Comparison of ENCODE assay signal across 12 mouse cellular contexts in genomic region chr3:54477986-54478385, GRCm38 (mm10).
DNase-seq lines count a peak whose midpoint lies in the region; ATAC-seq and TF ChIP-seq lines count a peak whose summit lies in the region.
"Had no signal": no experiment of that assay in that cellular context is flagged by ENCODE, and none has a peak within 500 bp of the region (broad histone marks: within the 10 kb centered on the region; RNA-seq: fewer than 3 reads in every experiment).

No protein-coding gene starts in this region.

- DNase-seq in forebrain, postnatal 0 days = peak; percentile 10
- peak; percentile 45 for DNase-seq in urinary bladder, postnatal 14 days (ENCODE audit: low spot score)
- no peak for DNase-seq in urinary bladder, postnatal 10 days (ENCODE audit: low spot score)
- DNase-seq in heart, postnatal 25 days (ENCODE audit: low spot score) = peak; percentile 42
- no peak for DNase-seq in stomach, postnatal 0 days (ENCODE audit: low spot score)
- DNase-seq in liver = no peak
- no peak for DNase-seq in testis, postnatal 14 days (ENCODE audit: low spot score)
- DNase-seq: liver, postnatal 0 days had no signal

- ATAC-seq in forebrain, postnatal 0 days = peak; percentile 59
- no peak for ATAC-seq in forebrain, embryonic 16.5 days
- peak; percentile 38; the same call in 1 of the 2 replicates for ATAC-seq in stomach, postnatal 0 days (ENCODE audit: low FRiP score, low TSS enrichment)
- ATAC-seq: liver, postnatal 0 days; midbrain, embryonic 16.5 days had no signal

- no peak overlapping the region for H3K4me2 ChIP-seq in forebrain, postnatal 0 days (ENCODE audit: low read depth)
- no peak overlapping the region for H3K4me2 ChIP-seq in forebrain, embryonic 16.5 days (ENCODE audit: low read length)
- no peak overlapping the region for H3K4me2 ChIP-seq in stomach, postnatal 0 days (replicated peaks; ENCODE audit: low read depth)
- H3K4me2 ChIP-seq: hindbrain, embryonic 14.5 days; neural tube, embryonic 15.5 days had no signal

- H3K9ac ChIP-seq in forebrain, postnatal 0 days = no peak overlapping the region
- H3K9ac ChIP-seq in forebrain, embryonic 16.5 days (replicated peaks; ENCODE audit: low read depth, low read length) = no peak overlapping the region
- H3K9ac ChIP-seq in stomach, postnatal 0 days (ENCODE audit: low read length) = no peak overlapping the region
- H3K9ac ChIP-seq: hindbrain, embryonic 14.5 days; liver, postnatal 0 days; neural tube, embryonic 15.5 days had no signal

- H3K9me3 ChIP-seq in forebrain, postnatal 0 days (ENCODE audit: low read length) = no peaks in the 10 kb centered on the region
- H3K9me3 ChIP-seq in forebrain, embryonic 16.5 days (ENCODE audit: control insufficient read depth, low read length) = no peaks in the 10 kb centered on the region
- no peaks in the 10 kb centered on the region for H3K9me3 ChIP-seq in stomach, postnatal 0 days (ENCODE audit: control insufficient read depth, low read length)
- H3K9me3 ChIP-seq: neural tube, embryonic 15.5 days had no signal

- H3K4me3 ChIP-seq in forebrain, postnatal 0 days (ENCODE audit: low read depth, low read length) = no peak overlapping the region
- no peak overlapping the region for H3K4me3 ChIP-seq in forebrain, embryonic 16.5 days (replicated peaks; ENCODE audit: low read length)
- H3K4me3 ChIP-seq in stomach, postnatal 0 days (ENCODE audit: low read depth, low read length) = no peak overlapping the region
- H3K4me3 ChIP-seq: neural tube, embryonic 15.5 days had no signal

- WGBS in forebrain, postnatal 0 days = 75% methylated on average over 4 of the region's 4 CpGs
- WGBS in forebrain, embryonic 16.5 days = 80% methylated on average over 4 of the region's 4 CpGs
- WGBS in stomach, postnatal 0 days = 37% methylated on average over 4 of the region's 4 CpGs

- no peaks in the 10 kb centered on the region for H3K36me3 ChIP-seq in forebrain, postnatal 0 days (ENCODE audit: insufficient read depth)
- H3K36me3 ChIP-seq in forebrain, embryonic 16.5 days (ENCODE audit: control insufficient read depth, insufficient read depth) = no peaks in the 10 kb centered on the region
- H3K36me3 ChIP-seq in stomach, postnatal 0 days (ENCODE audit: control insufficient read depth, insufficient read depth, low read length) = no peaks in the 10 kb centered on the region
- H3K36me3 ChIP-seq: neural tube, embryonic 15.5 days had no signal

- no peak overlapping the region for H3K27ac ChIP-seq in forebrain, postnatal 0 days (ENCODE audit: low read depth, low read length)
- no peak overlapping the region for H3K27ac ChIP-seq in forebrain, embryonic 16.5 days (ENCODE audit: low read length)
- H3K27ac ChIP-seq in stomach, postnatal 0 days (replicated peaks) = no peak overlapping the region
- H3K27ac ChIP-seq: hindbrain, embryonic 14.5 days; neural tube, embryonic 15.5 days had no signal

- intact Hi-C loops in heart, postnatal 25 days (cut with DNase I) = no loop called here

- TF ChIP-seq CTCF in forebrain, postnatal 0 days (IDR thresholded peaks at IDR 0.05; ENCODE audit: low read depth) = no peak
- no peak for TF ChIP-seq CTCF in stomach, postnatal 0 days (IDR thresholded peaks at IDR 0.05; ENCODE audit: low read depth)

- H3K27me3 ChIP-seq in forebrain, postnatal 0 days (ENCODE audit: insufficient read depth, low read length) = no peaks in the 10 kb centered on the region
- H3K27me3 ChIP-seq in forebrain, embryonic 16.5 days (replicated peaks; ENCODE audit: control insufficient read depth, insufficient read depth, low read length) = no peaks in the 10 kb centered on the region
- H3K27me3 ChIP-seq in stomach, postnatal 0 days (ENCODE audit: control insufficient read depth, insufficient read depth, low read length) = no peaks in the 10 kb centered on the region
- H3K27me3 ChIP-seq: neural tube, embryonic 15.5 days had no signal

- no peak for TF ChIP-seq EP300 in stomach, postnatal 0 days (optimal IDR thresholded peaks at IDR 0.05)

- H3K4me1 ChIP-seq in forebrain, postnatal 0 days (ENCODE audit: insufficient read depth) = no peaks in the 10 kb centered on the region
- no peaks in the 10 kb centered on the region for H3K4me1 ChIP-seq in forebrain, embryonic 16.5 days (replicated peaks; ENCODE audit: control insufficient read depth, insufficient read depth, low read length)
- H3K4me1 ChIP-seq in stomach, postnatal 0 days (replicated peaks; ENCODE audit: control insufficient read depth, insufficient read depth) = no peaks in the 10 kb centered on the region
- H3K4me1 ChIP-seq: neural tube, embryonic 15.5 days had no signal

Comparison
In these comparisons a context has a peak if more than half of its experiments do, and no peak if none do; other contexts are left out.
1. DNase-seq: peak in forebrain, postnatal 0 days (single experiment), urinary bladder, postnatal 14 days (single experiment) and heart, postnatal 25 days (single experiment); none in urinary bladder, postnatal 10 days (single experiment), stomach, postnatal 0 days (single experiment), liver (single experiment) and testis, postnatal 14 days (single experiment).